Mouse (Mus musculus) heart, adult 9 months (tissue): Measurements from ENCODE around the gene Gm7694.

Experiments used
- DNase-seq, 2 experiments: peaks; one replicate each; pipeline ENCODE4 v3.0.0; 2022; ENCODE audit warnings: low spot score in 2 of 2

The Gm7694 gene

GRCm38 (mm10) chr1:170282415-170283129 is 23.6 kb downstream of the Gm7694 start:
- no peak for DNase-seq

GRCm38 (mm10) chr1:170277016-170277415 is 29.1 kb downstream of the Gm7694 start, which contains the start of gene Sh2d1b1:
Gene Sh2d1b1 (plus strand): TSS chr1:170277320.
- no peak for DNase-seq

- no peak for DNase-seq
Measured at GRCm38 (mm10) chr1:170273252-170273651, 32.9 kb downstream of the Gm7694 start.

- no peak for DNase-seq
Measured at GRCm38 (mm10) chr1:170270696-170271095, 35.4 kb downstream of the Gm7694 start.

- no peak for DNase-seq
Measured at GRCm38 (mm10) chr1:170270281-170270680, 35.9 kb downstream of the Gm7694 start.

GRCm38 (mm10) chr1:170255560-170255910 is 50.6 kb downstream of the Gm7694 start:
- DNase-seq = peak; percentile 84 to 87

- no peak for DNase-seq
Measured at GRCm38 (mm10) chr1:170254893-170255559, 51.1 kb downstream of the Gm7694 start.
